Mouse (Mus musculus) forebrain, embryonic 16.5 days (tissue): ENCODE results near the gene Ccdc33. TPM values are rescaled to one million over a fixed set of nuclear protein-coding genes. Genes with fewer than 3 reads are reported as not detected.
A peak's percentile ranks its signal among the peaks of the same experiment; 100 is the strongest.

Source experiments
- ATAC-seq: fragments of 200-750 bp; cut with Nextera tagmentation; 2 replicates; pipeline ENCODE4 v1.8.0; 2017; ENCODE audit warnings: mild to moderate bottlenecking, moderate library complexity
- H3K27ac ChIP-seq: fragments of 300-500 bp; sonication (generic); 2 replicates; pipeline ENCODE4 v1.5.1; 2014; ENCODE audit warnings: low read length, control low read depth
- H3K27me3 ChIP-seq: fragments of 300-500 bp; sonication (generic); replicated peaks from 2 replicates; pipeline ENCODE4 v1.6.1; 2014; ENCODE audit warnings: low read length; ENCODE audit not compliant: control insufficient read depth, insufficient read depth
- H3K36me3 ChIP-seq: fragments of 300-500 bp; sonication (generic); 2 replicates; pipeline ENCODE4 v1.6.1; 2014; ENCODE audit not compliant: control insufficient read depth, insufficient read depth
- H3K4me1 ChIP-seq: fragments of 300-500 bp; sonication (generic); replicated peaks from 2 replicates; pipeline ENCODE4 v1.6.1; 2014; ENCODE audit warnings: low read length; ENCODE audit not compliant: control insufficient read depth, insufficient read depth
- H3K4me2 ChIP-seq: fragments of 300-500 bp; sonication (generic); 2 replicates; pipeline ENCODE4 v1.6.1; 2014; ENCODE audit warnings: mild to moderate bottlenecking, low read length, control low read depth
- H3K4me3 ChIP-seq: fragments of 300-500 bp; sonication (generic); replicated peaks from 2 replicates; pipeline ENCODE4 v1.5.1; 2014; ENCODE audit warnings: mild to moderate bottlenecking, low read length, control low read depth
- H3K9ac ChIP-seq: fragments of 300-500 bp; sonication (generic); replicated peaks from 2 replicates; pipeline ENCODE4 v1.6.1; 2014; ENCODE audit warnings: low read depth, low read length, control low read depth
- H3K9me3 ChIP-seq: fragments of 300-500 bp; sonication (generic); 2 replicates; pipeline ENCODE4 v1.6.1; 2016; ENCODE audit warnings: low read length; ENCODE audit not compliant: control insufficient read depth
- WGBS: fragments of 180-500 bp; shearing (Covaris S2); extraction: QIAGEN DNeasy Blood & Tissue Kit; methylation state at CpG from one replicate; pipeline ENCODE4 v1.1.7; 2014; 5-methylcytosine and 5-hydroxymethylcytosine counted together
- polyA plus RNA-seq: library from polyadenylated mRNA; unstranded; fragments of >200 nt; fragmentation: Nextera tagmentation; extraction: Ambion mirVana; gene quantifications from 2 replicates; pipeline ENCODE4 v1.2.1, GENCODE M21; 2015

Ccdc33 gene
- polyA plus RNA-seq, 1 experiment from 2014 or later: 0.79 TPM

GRCm38 (mm10) chr9:58087277-58087998 lies 31.2 kb downstream of the Ccdc33 start:
- no peaks in the 10 kb centered on the region for H3K27me3 ChIP-seq
- H3K4me2 ChIP-seq: no peak overlapping the region
- ATAC-seq: no peak
- H3K9ac ChIP-seq: no peak overlapping the region
- no peaks in the 10 kb centered on the region for H3K36me3 ChIP-seq
- H3K9me3 ChIP-seq: no peaks in the 10 kb centered on the region
- H3K4me3 ChIP-seq: no peak overlapping the region
- H3K4me1 ChIP-seq: peaks cover 54% of the 10 kb centered on the region
- H3K27ac ChIP-seq: peak overlapping the region; percentile 24
- WGBS: 70% methylated on average over 7 of the region's 7 CpGs

- no peak overlapping the region for H3K9ac ChIP-seq
- ATAC-seq: no peak
- no peaks in the 10 kb centered on the region for H3K27me3 ChIP-seq
- H3K4me1 ChIP-seq: peaks cover 48% of the 10 kb centered on the region
- H3K4me3 ChIP-seq: no peak overlapping the region
- H3K9me3 ChIP-seq: no peaks in the 10 kb centered on the region
- no peaks in the 10 kb centered on the region for H3K36me3 ChIP-seq
- H3K27ac ChIP-seq: 0 out of 2 replicates have a peak overlapping the region, but pooled peaks have one; percentile 9
- WGBS: 30% methylated on average over 7 of the region's 7 CpGs
- H3K4me2 ChIP-seq: no peak overlapping the region
Measured at GRCm38 (mm10) chr9:58086861-58087260, 31.8 kb downstream of the Ccdc33 start.

GRCm38 (mm10) chr9:58086203-58086602 lies 32.4 kb downstream of the Ccdc33 start:
- Histone ChIP-seq H3K4me1 (peaks cover 44% of the 10 kb centered on the region), H3K36me3 (no peaks in the 10 kb centered on the region), H3K27me3 (no peaks in the 10 kb centered on the region), H3K9me3 (no peaks in the 10 kb centered on the region), H3K4me2 (no peak overlapping the region), H3K4me3 (no peak overlapping the region), H3K9ac (no peak overlapping the region), H3K27ac (no peak overlapping the region)
- WGBS: 32% methylated on average over 9 of the region's 9 CpGs
- no peak for ATAC-seq

GRCm38 (mm10) chr9:58085074-58085473 lies 33.5 kb downstream of the Ccdc33 start:
- 3% methylated on average over 2 of the region's 2 CpGs for WGBS
- H3K27ac ChIP-seq: peak overlapping the region; percentile 87
- H3K27me3 ChIP-seq: no peaks in the 10 kb centered on the region
- peak; percentile 71 for ATAC-seq
- no peaks in the 10 kb centered on the region for H3K9me3 ChIP-seq
- peaks cover 44% of the 10 kb centered on the region for H3K4me1 ChIP-seq
- H3K9ac ChIP-seq: peak overlapping the region; percentile 24; the same call in 1 of the 2 replicates
- no peak overlapping the region for H3K4me3 ChIP-seq
- H3K4me2 ChIP-seq: peak overlapping the region; percentile 23
- H3K36me3 ChIP-seq: no peaks in the 10 kb centered on the region

GRCm38 (mm10) chr9:58084586-58084985 lies 34.0 kb downstream of the Ccdc33 start:
- no peaks in the 10 kb centered on the region for H3K27me3 ChIP-seq
- H3K4me2 ChIP-seq: peak overlapping the region; percentile 23
- H3K4me1 ChIP-seq: peaks cover 44% of the 10 kb centered on the region
- 16% methylated on average over 8 of the region's 8 CpGs for WGBS
- H3K9ac ChIP-seq: 0 out of 2 replicates have a peak overlapping the region, but pooled peaks have one; percentile 24
- peak; percentile 74 for ATAC-seq
- H3K4me3 ChIP-seq: no peak overlapping the region
- H3K27ac ChIP-seq: peak overlapping the region; percentile 87
- H3K9me3 ChIP-seq: no peaks in the 10 kb centered on the region
- H3K36me3 ChIP-seq: no peaks in the 10 kb centered on the region

GRCm38 (mm10) chr9:58074561-58074960 lies 44.1 kb downstream of the Ccdc33 start:
- peaks cover 9% of the 10 kb centered on the region for H3K4me1 ChIP-seq
- no peaks in the 10 kb centered on the region for H3K27me3 ChIP-seq
- no peak overlapping the region for H3K4me2 ChIP-seq
- H3K27ac ChIP-seq: no peak overlapping the region
- no peak overlapping the region for H3K4me3 ChIP-seq
- H3K9me3 ChIP-seq: no peaks in the 10 kb centered on the region
- no peak overlapping the region for H3K9ac ChIP-seq
- no peak for ATAC-seq
- WGBS: 57% methylated on average over 3 of the region's 3 CpGs
- H3K36me3 ChIP-seq: no peaks in the 10 kb centered on the region

GRCm38 (mm10) chr9:58067546-58067945 lies 51.1 kb downstream of the Ccdc33 start:
- H3K27me3 ChIP-seq: no peaks in the 10 kb centered on the region
- WGBS: 82% methylated on average over 3 of the region's 3 CpGs
- H3K4me1 ChIP-seq: peaks cover 57% of the 10 kb centered on the region
- ATAC-seq: no peak
- H3K9me3 ChIP-seq: no peaks in the 10 kb centered on the region
- no peaks in the 10 kb centered on the region for H3K36me3 ChIP-seq
- no peak overlapping the region for H3K4me3 ChIP-seq
- no peak overlapping the region for H3K4me2 ChIP-seq
- no peak overlapping the region for H3K9ac ChIP-seq
- no peak overlapping the region for H3K27ac ChIP-seq

- Histone ChIP-seq H3K27ac (peak overlapping the region; percentile 88), H3K4me1 (peaks cover 63% of the 10 kb centered on the region)
Measured at GRCm38 (mm10) chr9:58066731-58067095, 51.9 kb downstream of the Ccdc33 start.

GRCm38 (mm10) chr9:58065977-58066730 lies 52.5 kb downstream of the Ccdc33 start:
- Histone ChIP-seq H3K4me1 (peaks cover 64% of the 10 kb centered on the region), H3K9ac (peak overlapping the region; percentile 1; the same call in 1 of the 2 replicates), H3K27ac (peak overlapping the region; percentile 88), H3K9me3 (no peaks in the 10 kb centered on the region), H3K36me3 (no peaks in the 10 kb centered on the region), H3K4me2 (no peak overlapping the region), H3K4me3 (no peak overlapping the region), H3K27me3 (no peaks in the 10 kb centered on the region)
- 70% methylated on average over 6 of the region's 6 CpGs for WGBS
- ATAC-seq: peak; percentile 34

More at GRCm38 (mm10) chr9:58066731-58067095, 51.9 kb downstream of the Ccdc33 start:
- H3K9me3 ChIP-seq: no peaks in the 10 kb centered on the region
- H3K9ac ChIP-seq: peak overlapping the region; percentile 37; the same call in 1 of the 2 replicates
- H3K36me3 ChIP-seq: no peaks in the 10 kb centered on the region
- H3K4me3 ChIP-seq: no peak overlapping the region
- WGBS: 45% methylated on average over 6 of the region's 6 CpGs
- ATAC-seq: no peak
- no peak overlapping the region for H3K4me2 ChIP-seq
- H3K27me3 ChIP-seq: no peaks in the 10 kb centered on the region
